Mouse (Mus musculus) hindbrain, embryonic 14.5 days (tissue): Measurements from ENCODE around the gene Tuba1c. TPM values are rescaled to one million over a fixed set of nuclear protein-coding genes. Genes with fewer than 3 reads are reported as not detected.
"Not testable (repeated sequence)": the region's sequence is repeated elsewhere in the genome, so short reads cannot be mapped to it uniquely, and the experiment has no call there.

Experiments used
- ATAC-seq: fragments of 200-750 bp; cut with Nextera tagmentation; 2 replicates; pipeline ENCODE4 v1.8.0; 2017; ENCODE audit warnings: moderate number of reproducible peaks, mild to moderate bottlenecking, moderate TSS enrichment, moderate library complexity; ENCODE audit not compliant: low FRiP score
- DNase-seq: peaks from one replicate; pipeline ENCODE4 v3.0.0-alpha.2; 2015; ENCODE audit warnings: low spot score
- H3K27ac ChIP-seq: fragments of 300-500 bp; sonication (generic); 2 replicates; pipeline ENCODE4 v1.5.1; 2014; ENCODE audit warnings: mild to moderate bottlenecking, moderate library complexity
- H3K27me3 ChIP-seq: fragments of 300-500 bp; sonication (generic); 2 replicates; pipeline ENCODE4 v1.6.1; 2014; ENCODE audit warnings: mild to moderate bottlenecking, low read length, mixed read lengths; ENCODE audit not compliant: control insufficient read depth, insufficient read depth
- H3K36me3 ChIP-seq: fragments of 300-500 bp; sonication (generic); replicated peaks from 2 replicates; pipeline ENCODE4 v1.6.1; 2014; ENCODE audit not compliant: control insufficient read depth, insufficient read depth
- H3K4me1 ChIP-seq: fragments of 300-500 bp; sonication (generic); replicated peaks from 2 replicates; pipeline ENCODE4 v1.6.1; 2014; ENCODE audit warnings: antibody characterized with exemption, low read length, mixed read lengths; ENCODE audit not compliant: control insufficient read depth, insufficient read depth
- H3K4me2 ChIP-seq: fragments of 300-500 bp; sonication (generic); replicated peaks from 2 replicates; pipeline ENCODE4 v1.6.1; 2014; ENCODE audit warnings: mild to moderate bottlenecking, moderate library complexity
- H3K4me3 ChIP-seq: fragments of 300-500 bp; sonication (generic); replicated peaks from 2 replicates; pipeline ENCODE4 v1.5.1; 2014; ENCODE audit warnings: mild to moderate bottlenecking, low read length
- H3K9ac ChIP-seq: fragments of 300-500 bp; sonication (generic); 2 replicates; pipeline ENCODE4 v1.6.1; 2014
- H3K9me3 ChIP-seq: fragments of 300-500 bp; sonication (generic); 2 replicates; pipeline ENCODE4 v1.6.1; 2016; ENCODE audit warnings: low read length; ENCODE audit not compliant: control insufficient read depth
- WGBS: fragments of 180-500 bp; shearing (Covaris S2); extraction: QIAGEN DNeasy Blood & Tissue Kit; methylation state at CpG from one replicate; pipeline ENCODE4 v1.1.7; 2014; 5-methylcytosine and 5-hydroxymethylcytosine counted together
- polyA plus RNA-seq: library from polyadenylated mRNA; unstranded; fragments of >200 nt; fragmentation: Nextera tagmentation; extraction: Ambion mirVana; gene quantifications from 2 replicates; pipeline ENCODE4 v1.2.1, GENCODE M21; 2014

Gene Tuba1c
- polyA plus RNA-seq, 1 experiment from 2014 or later = 24.2 TPM

- no peak overlapping the region for H3K27ac ChIP-seq
- WGBS = 87% methylated on average over 1 of the region's 1 CpGs
- ATAC-seq (no peak), DNase-seq (no peak)
- no peak overlapping the region for H3K9ac ChIP-seq
- no peak overlapping the region for H3K4me2 ChIP-seq
- peaks cover 9% of the 10 kb centered on the region for H3K4me1 ChIP-seq
- H3K36me3 ChIP-seq = no peaks in the 10 kb centered on the region
- no peaks in the 10 kb centered on the region for H3K9me3 ChIP-seq
- no peaks in the 10 kb centered on the region for H3K27me3 ChIP-seq
- H3K4me3 ChIP-seq = no peak overlapping the region
These were observed 42.3 kb downstream of the Tuba1c start for GRCm38 (mm10) chr15:99071988-99072387.

DNA sequence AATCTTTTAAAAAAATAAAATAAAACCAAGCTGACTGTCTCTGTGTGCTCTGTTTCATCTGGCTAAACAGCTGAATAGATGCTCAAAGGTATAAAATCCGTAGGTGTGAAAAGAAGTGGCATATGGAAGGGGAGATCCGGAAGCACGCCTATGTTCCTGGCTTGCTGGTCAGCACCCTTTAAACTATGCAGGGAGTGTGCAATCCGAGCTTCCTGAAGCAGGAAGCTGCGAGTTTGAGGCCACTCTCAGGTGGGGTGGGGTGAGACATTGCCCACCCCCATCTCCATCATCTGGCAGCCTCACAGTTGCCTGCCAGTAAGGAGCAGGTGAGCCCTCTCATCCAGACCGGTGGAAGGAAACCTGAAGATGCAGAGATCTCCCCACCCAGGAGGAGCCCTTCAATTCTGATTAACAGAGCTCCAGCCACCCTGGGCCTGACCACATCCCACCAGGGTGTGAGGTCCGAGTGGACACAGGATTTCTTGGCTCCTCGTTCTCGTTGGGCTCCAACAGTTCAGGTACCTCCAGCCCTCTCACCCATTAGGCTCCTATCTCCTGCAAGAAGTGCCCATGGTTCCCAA is 44.4 kb downstream of the Tuba1c start, which contains the start of gene Troap:
Gene Troap (plus strand): TSS at position 557 of the 581 bp plus-strand sequence.
- H3K4me1 ChIP-seq = peaks cover 9% of the 10 kb centered on the region

GRCm38 (mm10) chr15:99074600-99075333 is 45.1 kb downstream of the Tuba1c start:
- Histone ChIP-seq H3K9me3 (no peaks in the 10 kb centered on the region), H3K27ac (peak overlapping the region; percentile 93), H3K36me3 (no peaks in the 10 kb centered on the region), H3K27me3 (no peaks in the 10 kb centered on the region), H3K4me1 (peaks cover 9% of the 10 kb centered on the region), H3K9ac (peak overlapping the region; percentile 66), H3K4me2 (peak overlapping the region; percentile 71), H3K4me3 (peak overlapping the region; percentile 37)
- ATAC-seq = peak; percentile 99
- DNase-seq = peak; percentile 96
- WGBS = under 1% methylated on average over 44 of the region's 44 CpGs

More for the DNA sequence above, 44.4 kb downstream of the Tuba1c start, which contains the start of gene Troap:
- DNase-seq = no peak
- H3K27ac ChIP-seq = peak within 1 kb of the TSS; percentile 93
- H3K4me3 ChIP-seq = peak within 1 kb of the TSS; percentile 37
- H3K4me2 ChIP-seq = peak within 1 kb of the TSS; percentile 71
- WGBS = 31% methylated on average over 9 of the region's 9 CpGs
- no peaks in the 10 kb centered on the region for H3K9me3 ChIP-seq
- H3K27me3 ChIP-seq = no peaks in the 10 kb centered on the region
- peak; percentile 42; the same call in 1 of the 2 replicates for ATAC-seq
- peak within 1 kb of the TSS; percentile 66 for H3K9ac ChIP-seq
- H3K36me3 ChIP-seq = no peaks in the 10 kb centered on the region

DNA sequence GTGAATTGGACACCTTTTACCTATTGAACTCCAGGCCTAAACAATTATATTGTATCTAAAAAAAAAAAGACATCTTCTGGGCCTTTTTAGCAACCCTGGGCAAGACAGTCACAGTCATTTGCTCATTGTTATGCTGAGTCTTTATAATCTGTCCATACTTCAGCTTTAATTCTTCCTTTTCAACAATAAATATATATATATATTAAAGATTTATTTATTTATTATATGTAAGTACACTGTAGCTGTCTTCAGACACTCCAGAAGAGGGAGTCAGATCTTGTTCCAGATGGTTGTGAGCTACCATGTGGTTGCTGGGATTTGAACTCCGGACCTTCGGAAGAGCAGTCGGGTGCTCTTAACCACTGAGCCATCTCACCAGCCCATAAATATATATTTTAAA is 46.3 kb downstream of the Tuba1c start:
- WGBS = 99% methylated on average over 3 of the region's 3 CpGs
- H3K9ac ChIP-seq, H3K36me3 ChIP-seq, H3K4me1 ChIP-seq, ATAC-seq, H3K27me3 ChIP-seq, DNase-seq, H3K4me3 ChIP-seq, H3K9me3 ChIP-seq, H3K27ac ChIP-seq: not testable (repeated sequence)
- H3K4me2 ChIP-seq = peak overlapping the region; percentile 71; the same call in 1 of the 2 replicates

GRCm38 (mm10) chr15:99078181-99078910 is 48.7 kb downstream of the Tuba1c start:
- Histone ChIP-seq H3K9ac (0 out of 2 replicates have a peak overlapping the region, but pooled peaks have one; percentile 11), H3K36me3 (no peaks in the 10 kb centered on the region), H3K4me2 (no peak overlapping the region), H3K4me3 (no peak overlapping the region), H3K9me3 (no peaks in the 10 kb centered on the region), H3K27ac (no peak overlapping the region), H3K27me3 (0 out of 2 replicates have a peak, but pooled peaks cover under 1% of the 10 kb centered on the region), H3K4me1 (peaks cover 9% of the 10 kb centered on the region)
- 84% methylated on average over 15 of the region's 15 CpGs for WGBS
- ATAC-seq (no peak), DNase-seq (no peak)

DNA sequence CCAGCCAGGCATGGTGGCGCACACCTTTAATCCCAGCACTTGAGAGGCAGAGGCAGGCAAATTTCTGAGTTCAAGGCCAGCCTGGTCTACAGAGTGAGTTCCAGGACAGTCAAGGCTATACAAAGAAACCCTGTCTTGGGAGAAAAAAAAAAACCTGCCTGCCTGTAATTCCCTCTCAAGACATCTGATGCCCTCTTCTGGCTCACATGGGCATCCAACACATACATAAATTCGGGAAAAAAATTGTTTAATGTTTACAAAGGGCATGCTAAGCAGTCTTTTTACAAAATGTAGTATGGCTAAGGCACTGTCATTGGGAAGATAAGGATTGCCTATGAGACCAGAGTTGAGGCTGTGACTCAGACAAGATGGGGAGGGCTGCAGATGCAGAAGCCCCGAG is 50.1 kb downstream of the Tuba1c start:
- Histone ChIP-seq H3K27me3 (peaks cover 13% of the 10 kb centered on the region; the same call in 1 of the 2 replicates), H3K27ac (no peak overlapping the region), H3K4me3 (no peak overlapping the region), H3K4me1 (peaks cover 5% of the 10 kb centered on the region; the same call in 1 of the 2 replicates), H3K9ac (no peak overlapping the region), H3K9me3 (no peaks in the 10 kb centered on the region), H3K4me2 (no peak overlapping the region), H3K36me3 (no peaks in the 10 kb centered on the region)
- WGBS = 94% methylated on average over 3 of the region's 3 CpGs
- DNase-seq (no peak), ATAC-seq (no peak)

GRCm38 (mm10) chr15:99082322-99082721 is 52.6 kb downstream of the Tuba1c start:
- WGBS = 95% methylated on average over 12 of the region's 12 CpGs
- Histone ChIP-seq H3K27me3 (peaks cover 39% of the 10 kb centered on the region), H3K27ac (no peak overlapping the region)

GRCm38 (mm10) chr15:99082840-99083239 is 53.1 kb downstream of the Tuba1c start:
- WGBS = 91% methylated on average over 16 of the region's 16 CpGs
- Histone ChIP-seq H3K4me3 (no peak overlapping the region), H3K4me1 (no peaks in the 10 kb centered on the region), H3K9ac (no peak overlapping the region), H3K36me3 (no peaks in the 10 kb centered on the region), H3K9me3 (no peaks in the 10 kb centered on the region), H3K27me3 (peaks cover 44% of the 10 kb centered on the region), H3K4me2 (no peak overlapping the region), H3K27ac (no peak overlapping the region)
- DNase-seq = no peak
- ATAC-seq = peak; percentile 14; the same call in 1 of the 2 replicates

More at GRCm38 (mm10) chr15:99082322-99082721, 52.6 kb downstream of the Tuba1c start:
- H3K4me1 ChIP-seq = no peaks in the 10 kb centered on the region
- no peaks in the 10 kb centered on the region for H3K9me3 ChIP-seq
- ATAC-seq (no peak), DNase-seq (no peak)
- no peak overlapping the region for H3K4me3 ChIP-seq
- no peak overlapping the region for H3K4me2 ChIP-seq
- no peaks in the 10 kb centered on the region for H3K36me3 ChIP-seq
- no peak overlapping the region for H3K9ac ChIP-seq

DNA sequence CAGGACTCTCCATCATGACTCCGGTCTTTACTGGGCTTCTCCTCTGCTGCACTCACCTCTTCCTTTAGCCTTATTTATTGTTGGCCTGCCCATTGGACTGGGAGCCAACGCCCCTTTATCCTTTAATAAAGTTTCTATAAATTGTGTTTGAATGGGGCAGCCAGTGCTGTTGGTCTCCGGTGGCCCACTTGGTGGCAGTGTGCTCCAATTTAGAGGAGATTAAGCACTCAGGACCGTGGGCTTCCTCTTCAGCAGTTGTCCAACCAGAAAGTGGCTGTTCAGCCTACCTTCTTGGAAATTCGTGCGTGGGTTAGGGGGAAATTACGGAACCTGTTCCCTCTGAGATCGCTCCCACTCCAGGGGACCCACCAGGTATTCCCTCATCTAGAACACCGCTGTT is 53.6 kb downstream of the Tuba1c start:
- no peak overlapping the region for H3K4me3 ChIP-seq
- no peak overlapping the region for H3K4me2 ChIP-seq
- whole genome bisulfite sequencing = 72% methylated on average over 9 of the region's 9 CpGs
- H3K9me3 ChIP-seq = no peaks in the 10 kb centered on the region
- DNase-seq (no peak), ATAC-seq (no peak)
- H3K9ac ChIP-seq = no peak overlapping the region
- 0 out of 2 replicates have a peak, but pooled peaks cover 4% of the 10 kb centered on the region for H3K4me1 ChIP-seq
- H3K27ac ChIP-seq = no peak overlapping the region
- H3K27me3 ChIP-seq = peaks cover 48% of the 10 kb centered on the region
- no peaks in the 10 kb centered on the region for H3K36me3 ChIP-seq
